Mouse (Mus musculus) telencephalon, adult 2 months (tissue): ENCODE results near the gene Lats1.
"Not testable (repeated sequence)": the region's sequence is repeated elsewhere in the genome, so short reads cannot be mapped to it uniquely, and the experiment has no call there.

ENCODE experiments used
- DNase-seq: peaks from one replicate; pipeline ENCODE4 v3.0.0-alpha.2; 2011; ENCODE audit warnings: low read depth, low spot score

Lats1 gene

DNA sequence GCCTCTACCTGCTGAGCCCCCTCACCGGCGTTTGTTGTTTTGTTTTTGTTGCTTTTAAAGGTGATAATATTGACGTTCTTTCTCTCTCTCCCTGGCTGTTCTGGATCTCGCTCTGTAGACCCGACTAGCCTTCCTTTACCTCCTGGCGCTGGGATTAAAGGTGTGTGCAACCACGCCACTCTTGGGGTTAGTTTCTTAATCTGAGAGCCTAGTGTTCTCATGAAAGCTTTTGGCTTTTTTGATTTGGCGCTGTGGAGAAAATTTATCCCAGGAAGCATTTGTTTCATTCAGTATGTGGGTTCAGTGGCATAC lies 45.4 kb downstream of the Lats1 start:
- DNase-seq = no peak

DNA sequence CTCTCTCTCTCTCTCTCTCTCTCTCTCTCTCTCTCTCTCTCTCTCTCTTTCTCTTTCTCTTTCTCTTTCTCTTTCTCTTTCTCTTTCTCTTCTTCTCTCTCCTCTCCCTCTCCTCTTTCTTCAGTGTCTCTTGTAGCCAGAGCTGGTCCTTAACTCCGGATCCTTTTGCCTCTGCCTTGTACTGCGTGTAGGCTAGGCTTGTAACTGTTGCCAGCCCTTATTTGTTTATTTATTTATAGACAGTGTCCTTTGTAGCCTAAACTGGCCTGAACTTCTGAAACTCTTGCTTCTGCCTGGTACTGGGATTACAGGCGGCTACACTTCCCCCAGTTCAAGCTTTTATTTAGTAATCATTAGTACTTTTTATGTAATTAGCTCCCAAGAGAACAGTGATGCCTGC lies 46.0 kb downstream of the Lats1 start:
- DNase-seq = no peak

DNA sequence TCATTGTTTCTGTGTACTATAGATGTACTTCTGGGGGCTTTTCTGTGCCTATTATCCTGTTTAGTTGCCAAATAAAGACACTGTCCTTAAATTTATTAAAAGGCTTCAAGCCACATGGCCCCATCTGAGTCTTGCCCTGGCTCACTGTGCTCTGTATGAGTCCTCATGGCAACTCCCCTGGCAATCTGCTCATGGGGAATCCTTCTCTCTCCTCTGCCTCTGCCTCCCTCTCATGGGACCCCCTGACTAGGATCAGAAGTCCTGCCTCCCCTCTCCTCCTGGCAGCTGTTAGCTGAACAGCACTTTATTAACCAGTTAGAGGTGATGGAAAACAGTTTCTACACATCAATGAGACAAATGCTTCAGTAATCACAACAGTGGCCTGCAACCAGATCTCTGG lies 50.6 kb downstream of the Lats1 start:
- DNase-seq = no peak

DNA sequence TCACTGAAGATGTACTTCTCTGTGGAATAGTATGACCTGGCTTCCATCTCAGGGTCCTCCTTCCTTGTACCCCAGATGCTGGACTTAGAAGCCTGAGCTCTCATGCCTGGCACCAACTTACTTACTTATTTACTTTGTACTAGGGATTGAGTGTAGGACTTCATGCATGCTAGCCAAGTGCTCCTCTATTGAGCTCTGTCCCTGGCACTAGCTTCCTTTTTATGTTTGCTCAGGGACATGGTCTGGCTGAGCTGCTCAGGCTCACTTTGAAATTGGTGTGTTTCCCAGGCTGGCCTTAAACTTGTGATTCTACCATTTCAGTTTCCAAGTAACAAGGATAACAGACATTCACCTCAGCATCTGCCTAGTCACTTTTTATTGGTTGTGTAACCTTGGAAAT lies 56.1 kb downstream of the Lats1 start:
- no peak for DNase-seq

DNA sequence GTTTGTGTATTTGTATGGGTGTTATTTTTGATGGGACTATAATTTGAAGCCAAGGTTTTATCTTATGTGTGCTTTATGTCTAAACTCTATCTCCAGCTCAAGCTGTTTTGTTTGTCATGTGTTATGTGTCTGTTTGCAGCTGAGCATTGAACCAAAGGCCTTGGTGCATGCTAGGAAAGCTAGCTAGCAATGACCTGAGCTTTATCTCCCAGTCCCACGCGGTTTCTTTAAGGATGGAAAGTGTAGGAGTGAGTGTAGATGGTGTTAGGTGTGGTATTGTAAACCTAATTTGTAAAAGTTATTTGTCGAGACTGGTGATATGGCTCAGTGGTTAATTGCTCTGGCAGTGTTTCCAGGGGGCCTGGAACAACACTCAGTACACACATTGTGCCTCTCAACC lies 56.9 kb downstream of the Lats1 start:
- no peak for DNase-seq

DNA sequence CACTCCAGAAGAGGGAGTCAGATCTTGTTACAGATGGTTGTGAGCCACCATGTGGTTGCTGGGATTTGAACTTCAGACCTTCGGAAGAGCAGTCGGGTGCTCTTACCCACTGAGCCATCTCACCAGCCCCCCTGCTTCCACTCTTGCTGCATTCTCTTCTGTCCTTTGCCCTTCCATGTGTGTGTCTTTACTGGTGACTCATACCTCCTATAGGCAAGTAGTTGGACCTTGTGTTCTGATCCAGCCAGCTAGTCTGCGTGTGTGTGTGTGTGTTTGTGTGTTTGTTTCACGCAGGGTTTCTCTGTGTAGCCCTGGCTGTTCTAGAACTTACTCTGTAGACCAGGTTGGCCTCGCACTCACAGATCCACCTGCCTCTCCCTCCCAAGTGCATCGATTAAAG lies 64.5 kb downstream of the Lats1 start:
- not testable (repeated sequence) for DNase-seq

DNA sequence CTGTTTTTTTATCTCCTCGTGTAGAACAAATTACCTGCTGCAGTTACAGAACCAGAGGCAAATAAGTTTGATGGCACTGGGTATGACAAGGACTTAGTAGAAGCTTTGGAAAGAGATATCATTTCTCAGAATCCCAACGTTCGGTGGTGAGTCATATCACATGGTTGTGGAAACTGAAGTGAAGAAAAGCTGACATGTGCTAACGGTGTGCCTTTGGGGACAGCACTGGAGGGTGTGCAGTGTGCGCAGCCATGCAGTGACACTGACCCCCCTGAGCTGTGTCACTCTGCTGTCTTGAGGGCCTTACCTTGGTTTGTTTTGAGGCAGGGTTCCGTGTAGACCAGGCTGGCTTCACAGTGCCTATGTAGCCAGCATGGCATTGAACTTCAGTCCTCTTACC lies 67.7 kb downstream of the Lats1 start:
- no peak for DNase-seq

DNA sequence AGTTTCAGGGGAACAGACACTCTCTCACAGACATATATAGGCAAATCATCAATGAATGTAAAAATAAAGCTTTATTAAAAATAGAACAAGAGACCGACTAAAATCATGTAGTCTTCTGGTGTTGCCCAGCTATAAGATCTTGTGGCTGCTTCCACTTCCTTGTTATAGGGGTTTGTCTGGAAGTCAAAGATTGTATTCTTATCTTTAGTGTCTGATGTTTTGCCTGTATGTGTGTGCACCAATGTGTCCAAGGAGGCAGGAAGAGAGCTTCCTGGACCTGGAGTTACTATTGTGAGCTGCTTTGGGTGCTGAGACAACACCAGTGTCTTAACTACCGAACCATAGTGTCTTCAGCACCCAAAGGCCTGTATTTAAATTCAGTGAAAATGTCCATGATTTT lies 76.5 kb downstream of the Lats1 start:
- no peak for DNase-seq
